Mouse (Mus musculus) embryonic fibroblast, embryonic 13.5 days (primary cell): ENCODE measurements at regions not wholly inside any gene's neighbourhood (a gene's known extent, or its start where the extent isn't known, plus 50 kb on each side); places are given as distances from the start of the nearest gene placed in this dataset.

ENCODE experiments used
- CTCF ChIP-seq: IDR thresholded peaks from 2 replicates; pipeline ENCODE4 v1.5.1; 2011; ENCODE audit warnings: mild to moderate bottlenecking, control low read depth, low read length, moderate library complexity, borderline replicate concordance; ENCODE audit not compliant: insufficient read depth
- POLR2A ChIP-seq: IDR thresholded peaks from 2 replicates; pipeline ENCODE4 v1.6.1; 2011; ENCODE audit warnings: low read depth, mild to moderate bottlenecking, control low read depth, low read length, moderate library complexity

DNA sequence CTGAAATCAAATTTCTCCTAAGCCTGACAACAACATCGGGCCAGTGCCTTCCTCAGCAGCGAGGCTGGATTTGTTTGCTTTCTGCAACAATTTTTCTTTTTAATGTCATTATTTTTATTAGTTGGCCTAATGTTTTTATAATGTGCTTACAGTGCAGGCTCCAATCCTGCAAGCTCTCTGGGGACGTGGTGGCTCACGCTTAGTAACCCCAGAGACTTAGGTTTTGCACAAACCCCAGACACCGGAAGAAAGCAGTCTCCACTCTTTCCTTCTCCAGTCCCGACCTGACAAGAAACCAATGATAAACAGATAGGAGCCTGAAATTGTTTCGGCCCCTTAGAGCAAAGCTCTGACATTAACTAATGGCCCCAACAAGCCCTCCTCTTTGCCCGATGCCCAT is 184.7 kb upstream of the Spaca1 start:
- TF ChIP-seq CTCF = no peak
- no peak for TF ChIP-seq POLR2A
